Mouse (Mus musculus) mouse embryonic stem cell (cell line): Measurements from ENCODE around the gene Nptxr.

Experiments used
- in situ Hi-C, 2 experiments: fragments of 300-500 bp; cut with MboI; formaldehyde crosslinking; loops; 1 replicate in 1 of 2; 3 replicates in 1 of 2; pipeline ENCODE4 v1.14.3; 2019 to 2020; ENCODE audit warnings: low sequenced_read_pairs in 2 of 2, low pct_unique_long_range_greater_than_20kb in 1 of 2, mixed read lengths in 1 of 2; ENCODE audit not compliant: unreplicated experiment in 1 of 2

The Nptxr gene

GRCm38 (mm10) chr15:79804352-79805071, at the start of gene Nptxr:
Gene Nptxr (minus strand): TSS chr15:79804766.
- in situ Hi-C loops, result no loop called here

GRCm38 (mm10) chr15:79850143-79850542, 45.6 kb upstream of the Nptxr start:
- in situ Hi-C loops, result no loop called here

GRCm38 (mm10) chr15:79847100-79847499, 42.5 kb upstream of the Nptxr start:
- in situ Hi-C loops, result no loop called here

GRCm38 (mm10) chr15:79845986-79846385, 41.4 kb upstream of the Nptxr start:
- in situ Hi-C loops, result no loop called here

- in situ Hi-C loops, result no loop called here
Measured at GRCm38 (mm10) chr15:79842985-79843384, 38.4 kb upstream of the Nptxr start.

- in situ Hi-C loops, result no loop called here
Measured at GRCm38 (mm10) chr15:79840281-79840680, 35.7 kb upstream of the Nptxr start.

GRCm38 (mm10) chr15:79834881-79835260, 30.3 kb upstream of the Nptxr start:
- in situ Hi-C loops, result loop anchor here (5.0 kb wide), 3 partner anchors 42 to 92 kb away; no protein-coding TSS in a partner anchor

- in situ Hi-C loops, result loop anchor here (5.0 kb wide), 3 partner anchors 43 to 93 kb away; no protein-coding TSS in a partner anchor
Measured at GRCm38 (mm10) chr15:79834130-79834880, 29.7 kb upstream of the Nptxr start, which contains the start of the genes Npcd and Cbx6. Gene Npcd (minus strand): TSS chr15:79834237. Gene Cbx6 (minus strand): TSS chr15:79834688.

- in situ Hi-C loops, result loop anchor here (5.0 kb wide), 3 partner anchors 44 to 94 kb away; no protein-coding TSS in a partner anchor
Measured at GRCm38 (mm10) chr15:79833251-79834050, 28.9 kb upstream of the Nptxr start.

GRCm38 (mm10) chr15:79832064-79832900, 27.7 kb upstream of the Nptxr start:
- in situ Hi-C loops, result loop anchor here (5.0 kb wide), 3 partner anchors 45 to 95 kb away; no protein-coding TSS in a partner anchor

- in situ Hi-C loops, result loop anchor here (5.0 kb wide), 3 partner anchors 47 to 97 kb away; no protein-coding TSS in a partner anchor
Measured at GRCm38 (mm10) chr15:79830388-79830787, 25.8 kb upstream of the Nptxr start.

GRCm38 (mm10) chr15:79829431-79829830, 24.9 kb upstream of the Nptxr start:
- in situ Hi-C loops, result no loop called here

GRCm38 (mm10) chr15:79828366-79829035, 23.9 kb upstream of the Nptxr start:
- in situ Hi-C loops, result no loop called here

GRCm38 (mm10) chr15:79827778-79828210, 23.2 kb upstream of the Nptxr start:
- in situ Hi-C loops, result no loop called here

- in situ Hi-C loops, result no loop called here
Measured at GRCm38 (mm10) chr15:79827061-79827777, 22.7 kb upstream of the Nptxr start.

- in situ Hi-C loops, result no loop called here
Measured at GRCm38 (mm10) chr15:79826221-79826935, 21.8 kb upstream of the Nptxr start.
